Mouse (Mus musculus): ENCODE measurements at regions not wholly inside any gene's neighbourhood (a gene's known extent, or its start where the extent isn't known, plus 50 kb on each side); places are given as distances from the start of the nearest gene placed in this dataset.

DNA sequence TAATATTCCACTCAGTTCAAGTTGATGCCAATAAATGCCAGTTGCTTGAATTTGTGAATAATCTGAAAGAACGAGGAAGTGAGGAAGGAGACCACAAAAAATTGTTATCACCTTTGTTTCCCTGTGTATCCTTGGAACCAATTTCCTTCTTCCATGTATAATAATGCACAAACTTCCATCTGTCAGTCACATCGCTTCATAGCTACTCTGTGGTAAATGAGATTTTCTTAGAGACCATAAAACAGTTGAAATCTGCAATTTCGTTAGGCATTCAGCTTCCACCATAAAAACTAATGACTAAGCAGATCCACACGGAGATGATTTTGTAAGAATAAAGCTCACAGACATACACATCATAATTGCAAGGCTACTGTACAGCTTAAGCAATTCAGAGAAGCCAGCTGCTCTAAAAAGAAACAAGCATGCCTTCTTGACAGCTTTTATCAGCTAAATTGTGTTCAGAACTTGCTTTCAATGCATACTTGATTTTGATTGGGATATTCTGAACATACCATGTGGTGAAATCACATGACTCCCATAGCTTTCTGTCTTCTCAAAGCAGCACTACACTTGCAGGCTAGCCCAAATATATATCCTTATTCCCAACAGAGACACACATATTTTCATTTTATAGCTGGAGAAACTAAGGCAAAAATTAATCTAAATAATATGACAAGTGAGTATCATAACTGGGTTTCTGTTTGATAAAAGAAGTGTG lies 232.3 kb upstream of the Dlgap1 start:
- no peak overlapping the region for H3K4me2 ChIP-seq (ENCODE audit: insufficient read depth, low read depth, poor library complexity, severe bottlenecking)
- H3K27ac ChIP-seq (ENCODE audit: insufficient read depth, low read depth): no peak overlapping the region
- no peak overlapping the region for H3K4me3 ChIP-seq (replicated peaks in 1 of 3; ENCODE audit: low read depth in 2 of 3, low read length in 2 of 3, poor library complexity in 1 of 3)
- TF ChIP-seq MEF2A (IDR thresholded peaks at IDR 0.05; ENCODE audit: borderline replicate concordance, low read depth, low read length) (no peak), ZNF384 (IDR thresholded peaks at IDR 0.05; ENCODE audit: low read depth, low read length) (no peak), SIN3A (IDR thresholded peaks at IDR 0.05; ENCODE audit: low read length) (no peak), USF2 (conservative IDR thresholded peaks at IDR 0.05; ENCODE audit: low read depth, low read length) (no peak), UBTF (IDR thresholded peaks at IDR 0.05; ENCODE audit: low read depth, low read length) (no peak), MAFK (IDR thresholded peaks at IDR 0.05; ENCODE audit: insufficient replicate concordance, low read length) (no peak), TCF12 (IDR thresholded peaks at IDR 0.05; ENCODE audit: low read depth, low read length) (no peak), MAX (IDR thresholded peaks at IDR 0.05; ENCODE audit: low read length) (no peak), ZMIZ1 (IDR thresholded peaks at IDR 0.05; ENCODE audit: low read depth, low read length) (no peak), BHLHE40 (IDR thresholded peaks at IDR 0.05; ENCODE audit: low read depth, low read length) (no peak)
- H3K79me2 ChIP-seq (replicated peaks; ENCODE audit: control insufficient read depth, extremely low read depth, insufficient read depth, poor library complexity, severe bottlenecking): no peaks in the 10 kb centered on the region
- H3K36me3 ChIP-seq (replicated peaks in 1 of 2; ENCODE audit: control insufficient read depth in 1 of 2, insufficient read depth in 1 of 2, low read length in 1 of 2): no peaks in the 10 kb centered on the region
- no peaks in the 10 kb centered on the region for H3K27me3 ChIP-seq (replicated peaks)
- no peak overlapping the region for H3K9ac ChIP-seq (ENCODE audit: insufficient read depth, low read depth)
- no peaks in the 10 kb centered on the region for H3K4me1 ChIP-seq (ENCODE audit: control insufficient read depth in 1 of 2, insufficient read depth in 2 of 2)
- peaks cover 47% of the 10 kb centered on the region for H3K9me3 ChIP-seq (replicated peaks; ENCODE audit: low read length)
- no peak for DNase-seq (ENCODE audit: extremely low read depth)
- in situ Hi-C loops (cut with MboI; ENCODE audit: low pct_ligation_motif_present, low pct_unique_long_range_greater_than_20kb, low sequenced_read_pairs): no loop called here
- dilution Hi-C loops (cut with MboI; ENCODE audit: extremely low pct_ligation_motif_present, extremely low pct_unique_long_range_greater_than_20kb, low sequenced_read_pairs): no loop called here

DNA sequence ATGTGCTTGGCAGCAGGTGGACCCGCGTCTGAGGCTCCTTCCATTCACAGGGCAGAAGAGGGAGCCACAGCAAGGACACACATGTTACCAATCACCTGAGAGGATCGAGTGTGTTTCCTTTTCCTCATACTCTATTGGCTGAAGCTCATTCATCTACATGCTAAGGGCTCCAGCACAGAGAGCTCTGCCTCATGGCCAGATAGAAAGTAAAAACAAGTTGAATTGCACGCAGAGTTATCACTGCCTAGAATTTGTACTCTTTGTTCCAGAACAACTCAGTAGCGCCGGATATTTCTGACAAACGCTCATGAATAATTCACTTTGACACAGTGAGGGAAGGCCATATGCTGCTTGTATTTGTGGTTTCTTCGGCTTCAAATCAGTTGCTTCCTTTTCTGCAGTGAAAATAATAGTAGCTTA lies 199.9 kb upstream of the Dlgap1 start:
- Histone ChIP-seq H3K27me3 (replicated peaks) (no peaks in the 10 kb centered on the region), H3K4me2 (ENCODE audit: insufficient read depth, low read depth, poor library complexity, severe bottlenecking) (no peak overlapping the region), H3K36me3 (replicated peaks in 1 of 2; ENCODE audit: control insufficient read depth in 1 of 2, insufficient read depth in 1 of 2, low read length in 1 of 2) (no peaks in the 10 kb centered on the region), H3K4me3 (replicated peaks in 1 of 3; ENCODE audit: low read depth in 2 of 3, low read length in 2 of 3, poor library complexity in 1 of 3) (no peak overlapping the region), H3K79me2 (replicated peaks; ENCODE audit: control insufficient read depth, extremely low read depth, insufficient read depth, poor library complexity, severe bottlenecking) (no peaks in the 10 kb centered on the region), H3K27ac (ENCODE audit: insufficient read depth, low read depth) (no peak overlapping the region), H3K9ac (ENCODE audit: insufficient read depth, low read depth) (no peak overlapping the region), H3K4me1 (ENCODE audit: control insufficient read depth in 1 of 2, insufficient read depth in 2 of 2) (no peaks in the 10 kb centered on the region), H3K9me3 (replicated peaks; ENCODE audit: low read length) (peaks cover 60% of the 10 kb centered on the region)
- TF ChIP-seq CTCF (conservative IDR thresholded peaks at IDR 0.05 in 1 of 2, IDR thresholded peaks at IDR 0.05 in 1 of 2; ENCODE audit: low read depth in 2 of 2, low read length in 2 of 2): no peak
- no peak for TF ChIP-seq ZNF384 (IDR thresholded peaks at IDR 0.05; ENCODE audit: low read depth, low read length)
- TF ChIP-seq HCFC1 (IDR thresholded peaks at IDR 0.05; ENCODE audit: low read depth, low read length): no peak
- TF ChIP-seq MAZ (IDR thresholded peaks at IDR 0.05; ENCODE audit: low read depth, low read length): no peak
- TF ChIP-seq POLR2AphosphoS2 (IDR thresholded peaks at IDR 0.05; ENCODE audit: low read depth, low read length): no peak
- TF ChIP-seq ETS1 (conservative IDR thresholded peaks at IDR 0.05; ENCODE audit: low read depth, low read length): no peak
- no peak for TF ChIP-seq MYC (IDR thresholded peaks at IDR 0.05; ENCODE audit: low read depth, low read length)
- TF ChIP-seq NRF1 (IDR thresholded peaks at IDR 0.05; ENCODE audit: low read depth, low read length): no peak
- TF ChIP-seq CHD2 (IDR thresholded peaks at IDR 0.05; ENCODE audit: low read length): no peak
- no peak for TF ChIP-seq IRF4 (IDR thresholded peaks at IDR 0.05; ENCODE audit: low read depth, low read length)
- TF ChIP-seq EP300 (IDR thresholded peaks at IDR 0.05; ENCODE audit: low read length): no peak
- TF ChIP-seq GABPA (IDR thresholded peaks at IDR 0.05; ENCODE audit: insufficient replicate concordance, low read depth, low read length): no peak
- TF ChIP-seq PAX5 (IDR thresholded peaks at IDR 0.05; ENCODE audit: low read length): no peak
- no peak for TF ChIP-seq SMC3 (IDR thresholded peaks at IDR 0.05; ENCODE audit: low read depth, low read length)
- no peak for TF ChIP-seq NELFE (IDR thresholded peaks at IDR 0.05; ENCODE audit: low read depth, low read length)
- no peak for DNase-seq (ENCODE audit: extremely low read depth)
- in situ Hi-C loops (cut with MboI; ENCODE audit: low pct_ligation_motif_present, low pct_unique_long_range_greater_than_20kb, low sequenced_read_pairs) (no loop called here), dilution Hi-C loops (cut with MboI; ENCODE audit: extremely low pct_ligation_motif_present, extremely low pct_unique_long_range_greater_than_20kb, low sequenced_read_pairs) (no loop called here)

All from CH12.LX (cell line).